16 mouse cellular contexts compared by ENCODE assay signal in the genomic region with DNA sequence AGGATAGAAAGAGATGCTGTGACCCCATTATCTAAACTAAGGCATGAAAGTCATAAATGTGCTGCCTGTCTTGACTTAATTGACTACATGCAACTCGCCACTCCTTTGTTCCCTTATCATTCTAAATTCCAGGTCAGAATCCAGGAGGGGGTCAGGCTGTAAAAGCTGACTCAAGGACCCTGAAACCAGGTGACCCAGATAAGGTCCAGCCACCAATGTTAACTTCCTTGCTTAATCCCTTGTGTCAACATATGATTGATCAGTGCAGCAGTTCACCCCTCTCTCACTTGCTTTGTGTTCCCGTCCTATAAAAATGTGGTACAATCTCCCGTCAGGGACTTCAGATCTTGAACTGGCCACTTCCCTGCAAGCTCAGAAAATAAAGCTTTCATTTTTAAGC. TPM values are rescaled to one million over a fixed set of nuclear protein-coding genes. Genes with fewer than 3 reads are reported as not detected.
"Had no signal": no experiment of that assay in that cellular context is flagged by ENCODE, and none has a peak within 500 bp of the region (broad histone marks: within the 10 kb centered on the region; RNA-seq: fewer than 3 reads in every experiment).

No protein-coding gene starts in this region.

- H3K4me2 ChIP-seq: limb, embryonic 13.5 days; midbrain, embryonic 15.5 days; neural tube, embryonic 12.5 days had no signal

- H3K9me3 ChIP-seq: limb, embryonic 13.5 days; midbrain, embryonic 15.5 days; neural tube, embryonic 12.5 days had no signal

- H3K27me3 ChIP-seq: limb, embryonic 13.5 days; midbrain, embryonic 15.5 days; neural tube, embryonic 12.5 days had no signal

- DNase-seq: kidney, adult 18-20 months; kidney, postnatal 10 days; kidney, postnatal 4 days; left cerebral cortex, postnatal 4 days; lung, adult 18-20 months; retina, postnatal 1 day; thymus, postnatal 4 days had no signal

- H3K9ac ChIP-seq: limb, embryonic 13.5 days; liver, embryonic 14.5 days; midbrain, embryonic 15.5 days; neural tube, embryonic 12.5 days had no signal

- H3K4me1 ChIP-seq: midbrain, embryonic 15.5 days; neural tube, embryonic 12.5 days had no signal

- H3K4me3 ChIP-seq: layer of hippocampus, adult 2 months; limb, embryonic 13.5 days; midbrain, embryonic 15.5 days; neural tube, embryonic 12.5 days had no signal

- H3K36me3 ChIP-seq: limb, embryonic 13.5 days; midbrain, embryonic 15.5 days; neural tube, embryonic 12.5 days had no signal

- H3K27ac ChIP-seq: layer of hippocampus, adult 2 months; limb, embryonic 13.5 days; liver, embryonic 14.5 days; midbrain, embryonic 15.5 days; neural tube, embryonic 12.5 days had no signal

- ATAC-seq: midbrain, embryonic 15.5 days had no signal

RNA-seq across cellular contexts. Expression of a gene that starts 31.1 kb away (rescaled TPM):
- total RNA-seq: layer of hippocampus, adult 2 months; left cerebral cortex, postnatal 4 days; liver, adult 2 months; neutrophil, adult 5-6 weeks had no signal
- polyA plus RNA-seq: kidney, embryonic 14.5 days; limb, embryonic 13.5 days; liver, adult 2 months; lung, embryonic 16.5 days; neural tube, embryonic 12.5 days had no signal
